Mouse (Mus musculus) brain, embryonic 14.5 days (tissue): ENCODE results near the gene Itga3.

Experiments used
- CTCF ChIP-seq: fragments of 200-500 bp; IDR thresholded peaks from 2 replicates; pipeline ENCODE4 v1.5.1; 2012; ENCODE audit warnings: inconsistent platforms, mild to moderate bottlenecking, moderate library complexity, borderline replicate concordance; ENCODE audit not compliant: insufficient read depth, insufficient read length; ENCODE audit errors: extremely low read depth
- POLR2A ChIP-seq: fragments of 200-500 bp; IDR thresholded peaks from 2 replicates; pipeline ENCODE4 v1.6.1; 2012; ENCODE audit warnings: mild to moderate bottlenecking, inconsistent platforms, borderline replicate concordance; ENCODE audit not compliant: poor library complexity, insufficient read depth, insufficient read length, severe bottlenecking; ENCODE audit errors: extremely low read depth

DNA sequence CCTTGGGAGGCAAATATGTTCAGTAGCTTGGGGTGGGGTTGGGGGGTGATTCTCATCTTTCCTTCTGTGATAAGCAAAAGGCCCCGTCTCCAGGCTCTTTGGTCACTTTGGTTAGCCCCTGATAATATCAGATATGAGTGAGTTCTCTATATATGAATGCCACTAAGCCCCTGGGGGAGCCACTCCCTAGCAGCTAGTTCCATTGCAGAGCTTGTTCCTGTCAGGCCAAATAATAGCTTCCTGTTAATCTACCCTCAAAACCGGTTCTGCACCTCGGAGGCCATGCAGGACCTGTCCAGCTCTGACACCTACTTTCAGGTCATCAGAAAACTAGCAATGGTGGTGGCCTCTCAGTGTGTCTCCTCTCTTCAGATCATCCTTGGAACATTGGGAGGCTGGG, 69.2 kb downstream of the Itga3 start:
- no peak for TF ChIP-seq CTCF
- no peak for TF ChIP-seq POLR2A
